Mouse (Mus musculus) C2C12 (cell line): Measurements from ENCODE around the gene Ston2. TPM values are rescaled to one million over a fixed set of nuclear protein-coding genes. Genes with fewer than 3 reads are reported as not detected.

Experiments
- H3K27me3 ChIP-seq: one replicate; pipeline ENCODE4 v1.6.1; 2011; ENCODE audit not compliant: control insufficient read depth, insufficient read depth, insufficient read length
- H3K36me3 ChIP-seq: one replicate; pipeline ENCODE4 v1.6.1; 2011; ENCODE audit not compliant: control insufficient read depth, insufficient read depth
- H3K4me3 ChIP-seq: one replicate; pipeline ENCODE4 v1.5.1; 2011; ENCODE audit warnings: mild to moderate bottlenecking, control low read depth; ENCODE audit not compliant: poor library complexity, insufficient read depth, severe bottlenecking
- H3K79me2 ChIP-seq: one replicate; pipeline ENCODE4 v1.6.1; 2011; ENCODE audit not compliant: control insufficient read depth, insufficient read depth
- H3K79me3 ChIP-seq: one replicate; pipeline ENCODE4 v1.6.1; 2011; ENCODE audit warnings: low read depth, control low read depth
- H3ac ChIP-seq: one replicate; pipeline ENCODE3; 2011; ENCODE audit warnings: low read depth; ENCODE audit not compliant: control insufficient read depth, insufficient read length
- CEBPB ChIP-seq: IDR thresholded peaks from one replicate; pipeline ENCODE4 v1.6.1; 2011; ENCODE audit warnings: low read depth, mild to moderate bottlenecking, control low read depth, moderate library complexity
- CTCF ChIP-seq: IDR thresholded peaks from one replicate; pipeline ENCODE4 v1.5.1; 2011; ENCODE audit not compliant: control insufficient read depth, insufficient read depth, insufficient read length
- FOSL1 ChIP-seq: IDR thresholded peaks from one replicate; pipeline ENCODE4 v1.8.0; 2011; ENCODE audit warnings: mild to moderate bottlenecking, low read length; ENCODE audit not compliant: poor library complexity, insufficient read depth, severe bottlenecking
- MAX ChIP-seq: IDR thresholded peaks from one replicate; pipeline ENCODE4 v1.6.1; 2011; ENCODE audit warnings: mild to moderate bottlenecking, control low read depth
- MYOD1 ChIP-seq: IDR thresholded peaks from one replicate; pipeline ENCODE4 v1.6.1; 2011; ENCODE audit warnings: low read depth; ENCODE audit not compliant: control insufficient read depth, insufficient read length
- MYOG ChIP-seq: IDR thresholded peaks from one replicate; pipeline ENCODE4 v1.6.1; 2011; ENCODE audit not compliant: control insufficient read depth, insufficient read length; ENCODE audit errors: extremely low read depth
- USF1 ChIP-seq: IDR thresholded peaks from one replicate; pipeline ENCODE4 v1.6.1; 2011; ENCODE audit warnings: low read depth, mild to moderate bottlenecking, control low read depth, moderate library complexity
- polyA plus RNA-seq: library from polyadenylated mRNA; unstranded; fragments of >200 nt; fragmentation: generic; extraction: Trizol; gene quantifications from one replicate; pipeline ENCODE4 v1.2.1, GENCODE M21; 2012; ENCODE audit warnings: missing spikeins

Gene Ston2
- polyA plus RNA-seq, 1 experiment: 11.6 TPM

GRCm38 (mm10) chr12:91699451-91700141 lies 88.6 kb downstream of the Ston2 start:
- no peaks in the 10 kb centered on the region for H3K79me3 ChIP-seq
- no peak overlapping the region for H3K4me3 ChIP-seq
- TF ChIP-seq MAX (no peak), CEBPB (no peak), CTCF (no peak), FOSL1 (no peak), MYOD1 (no peak), MYOG (no peak), USF1 (no peak)
- H3K27me3 ChIP-seq: no peaks in the 10 kb centered on the region
- no peak overlapping the region for H3ac ChIP-seq
- no peaks in the 10 kb centered on the region for H3K79me2 ChIP-seq
- H3K36me3 ChIP-seq: no peaks in the 10 kb centered on the region

GRCm38 (mm10) chr12:91696231-91696630 lies 92.0 kb downstream of the Ston2 start:
- Histone ChIP-seq H3ac (no peak overlapping the region), H3K4me3 (no peak overlapping the region), H3K79me3 (no peaks in the 10 kb centered on the region), H3K79me2 (no peaks in the 10 kb centered on the region), H3K27me3 (no peaks in the 10 kb centered on the region), H3K36me3 (no peaks in the 10 kb centered on the region)
- no peak for TF ChIP-seq MAX
- TF ChIP-seq CEBPB: no peak
- TF ChIP-seq FOSL1: no peak

- Histone ChIP-seq H3K79me2 (no peaks in the 10 kb centered on the region), H3K36me3 (no peaks in the 10 kb centered on the region), H3K79me3 (no peaks in the 10 kb centered on the region), H3K27me3 (no peaks in the 10 kb centered on the region), H3K4me3 (no peak overlapping the region), H3ac (no peak overlapping the region)
- TF ChIP-seq MYOG (no peak), CTCF (no peak), CEBPB (no peak), FOSL1 (no peak), MYOD1 (no peak), MAX (no peak), USF1 (no peak)
Observed at GRCm38 (mm10) chr12:91695761-91696160, 92.4 kb downstream of the Ston2 start.

GRCm38 (mm10) chr12:91694748-91695147 lies 93.4 kb downstream of the Ston2 start:
- Histone ChIP-seq H3ac (no peak overlapping the region), H3K79me2 (no peaks in the 10 kb centered on the region), H3K27me3 (no peaks in the 10 kb centered on the region), H3K4me3 (no peak overlapping the region), H3K36me3 (no peaks in the 10 kb centered on the region), H3K79me3 (no peaks in the 10 kb centered on the region)
- TF ChIP-seq USF1 (no peak), CEBPB (no peak)

- Histone ChIP-seq H3K79me2 (no peaks in the 10 kb centered on the region), H3K36me3 (no peaks in the 10 kb centered on the region), H3ac (no peak overlapping the region), H3K4me3 (no peak overlapping the region), H3K79me3 (no peaks in the 10 kb centered on the region), H3K27me3 (no peaks in the 10 kb centered on the region)
- TF ChIP-seq MYOD1: no peak
- TF ChIP-seq FOSL1: no peak
- TF ChIP-seq CEBPB: no peak
- no peak for TF ChIP-seq MYOG
- no peak for TF ChIP-seq USF1
- TF ChIP-seq CTCF: no peak
- TF ChIP-seq MAX: no peak
Observed at GRCm38 (mm10) chr12:91693566-91693965, 94.6 kb downstream of the Ston2 start.

GRCm38 (mm10) chr12:91692991-91693390 lies 95.2 kb downstream of the Ston2 start:
- H3ac ChIP-seq: no peak overlapping the region
- no peak overlapping the region for H3K4me3 ChIP-seq
- no peaks in the 10 kb centered on the region for H3K79me2 ChIP-seq
- no peaks in the 10 kb centered on the region for H3K79me3 ChIP-seq
- H3K36me3 ChIP-seq: no peaks in the 10 kb centered on the region
- H3K27me3 ChIP-seq: no peaks in the 10 kb centered on the region
- TF ChIP-seq MAX (no peak), CEBPB (no peak), MYOD1 (no peak), FOSL1 (no peak), CTCF (no peak), MYOG (no peak)
